Mouse (Mus musculus) thymus, postnatal 14 days (tissue): ENCODE results near the gene Pgpep1l.
A peak's percentile ranks its signal among the peaks of the same experiment; 100 is the strongest.

Experiments used
- DNase-seq: peaks from one replicate; pipeline ENCODE4 v3.0.0; 2021

The Pgpep1l gene

GRCm38 (mm10) chr7:68282304-68283132 is 18.5 kb upstream of the Pgpep1l start:
- peak; percentile 63 for DNase-seq

- DNase-seq: peak; percentile 46
Observed at GRCm38 (mm10) chr7:68281341-68281740, 17.3 kb upstream of the Pgpep1l start.

GRCm38 (mm10) chr7:68280352-68280869 is 16.4 kb upstream of the Pgpep1l start:
- peak; percentile 68 for DNase-seq

GRCm38 (mm10) chr7:68279481-68279880 is 15.4 kb upstream of the Pgpep1l start:
- DNase-seq: no peak

- peak; percentile 82 for DNase-seq
Observed at GRCm38 (mm10) chr7:68278908-68279307, 14.9 kb upstream of the Pgpep1l start.

GRCm38 (mm10) chr7:68278385-68278784 is 14.4 kb upstream of the Pgpep1l start:
- no peak for DNase-seq

GRCm38 (mm10) chr7:68277897-68278270 is 13.9 kb upstream of the Pgpep1l start:
- no peak for DNase-seq

- peak; percentile 57 for DNase-seq
Observed at GRCm38 (mm10) chr7:68277054-68277896, 13.2 kb upstream of the Pgpep1l start.

GRCm38 (mm10) chr7:68275838-68276731 is 12.1 kb upstream of the Pgpep1l start:
- DNase-seq: peak; percentile 86

GRCm38 (mm10) chr7:68275445-68275837 is 11.4 kb upstream of the Pgpep1l start:
- peak; percentile 64 for DNase-seq

GRCm38 (mm10) chr7:68274951-68275350 is 10.9 kb upstream of the Pgpep1l start:
- DNase-seq: no peak

GRCm38 (mm10) chr7:68274218-68274617 is 10.2 kb upstream of the Pgpep1l start:
- DNase-seq: no peak

GRCm38 (mm10) chr7:68273515-68273914 is 9.5 kb upstream of the Pgpep1l start, which contains the start of gene Fam169b:
TSS of gene Fam169b (plus strand) at chr7:68273839.
- DNase-seq: no peak

GRCm38 (mm10) chr7:68272607-68273006 is 8.6 kb upstream of the Pgpep1l start:
- no peak for DNase-seq

GRCm38 (mm10) chr7:68271816-68272215 is 7.8 kb upstream of the Pgpep1l start:
- no peak for DNase-seq

- no peak for DNase-seq
Observed at GRCm38 (mm10) chr7:68270551-68270950, 6.5 kb upstream of the Pgpep1l start.

- DNase-seq: no peak
Observed at GRCm38 (mm10) chr7:68266691-68267090, 2.7 kb upstream of the Pgpep1l start.

GRCm38 (mm10) chr7:68265391-68265790 is 1.4 kb upstream of the Pgpep1l start:
- DNase-seq: peak; percentile 75

- DNase-seq: peak; percentile 92
Observed at GRCm38 (mm10) chr7:68264531-68264930, 498 bp upstream of the Pgpep1l start.

- DNase-seq: no peak
Observed at GRCm38 (mm10) chr7:68263346-68264027, 546 bp downstream of the Pgpep1l start.

- no peak for DNase-seq
Observed at GRCm38 (mm10) chr7:68262612-68263200, 1.3 kb downstream of the Pgpep1l start.
